Mouse (Mus musculus): Measurements from ENCODE around the gene Necab2. TPM values are rescaled to one million over a fixed set of nuclear protein-coding genes. Genes with fewer than 3 reads are reported as not detected.

Gene Necab2
- 10 to 100 TPM; 19.4 to 20.8 TPM for total RNA-seq (2021)
- long read RNA-seq, experiment 1, transcript Necab2-201 (13 exons, 1,976 nt) = major isoform, 25 of 44 reads
- long read RNA-seq, experiment 1, partial matches to known transcripts = 15 of 44 reads
- long read RNA-seq, experiment 1, other reads (novel, unspliced or antisense) = 4 of 44 reads
- long read RNA-seq, experiment 2, transcript Necab2-201 (13 exons, 1,976 nt) = major isoform, 35 of 81 reads
- long read RNA-seq, experiment 2, partial matches to known transcripts = 36 of 81 reads
- long read RNA-seq, experiment 2, other reads (novel, unspliced or antisense) = 10 of 81 reads

DNA sequence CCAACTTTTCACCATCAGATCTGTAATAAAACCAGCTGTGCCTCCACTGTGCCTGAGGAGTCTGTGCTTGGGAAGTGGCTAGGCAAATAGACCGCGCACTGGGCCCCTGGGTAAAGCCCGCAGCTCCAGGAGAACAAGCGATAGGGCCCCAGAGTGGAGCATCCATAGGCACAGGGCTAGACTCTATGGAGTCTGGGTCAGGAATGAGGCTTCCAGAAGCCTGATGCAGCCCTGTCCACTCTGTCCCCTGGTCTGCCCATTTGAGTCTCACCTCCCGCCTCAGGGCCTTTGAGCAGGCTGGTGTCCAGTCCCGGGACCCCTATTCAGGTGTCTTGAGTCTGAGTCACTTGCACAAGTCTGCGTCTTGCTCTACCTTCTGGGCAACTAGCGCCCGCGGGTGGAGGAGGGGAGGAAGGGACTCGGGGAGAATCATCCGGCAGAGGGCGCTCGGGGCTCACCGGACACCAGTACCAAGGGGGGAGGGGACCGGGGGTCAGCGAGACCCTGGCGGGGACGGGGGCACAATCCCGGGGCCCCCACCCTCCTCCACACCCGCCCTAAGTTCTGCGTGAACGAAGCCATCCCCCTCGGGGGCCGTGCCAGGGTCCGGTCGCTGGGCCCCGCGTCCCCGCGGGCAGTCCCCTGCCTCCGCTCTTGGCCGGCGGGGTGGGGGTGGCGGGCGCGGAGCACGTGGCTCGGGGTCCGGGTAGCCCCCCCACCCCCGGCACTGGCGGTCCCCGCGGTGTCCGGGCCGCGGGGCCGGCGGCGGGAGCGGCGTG lies at the start of gene Necab2:
Gene Necab2, plus strand, starts transcription at position 509 of the 779 bp plus-strand sequence.
- DNase-seq (ENCODE audit: low spot score in 2 of 2) = peak; percentile 84 to 87

- DNase-seq (ENCODE audit: low spot score in 2 of 2) = no peak
Measured at GRCm38 (mm10) chr8:119398558-119398957, 48.0 kb upstream of the Necab2 start.

DNA sequence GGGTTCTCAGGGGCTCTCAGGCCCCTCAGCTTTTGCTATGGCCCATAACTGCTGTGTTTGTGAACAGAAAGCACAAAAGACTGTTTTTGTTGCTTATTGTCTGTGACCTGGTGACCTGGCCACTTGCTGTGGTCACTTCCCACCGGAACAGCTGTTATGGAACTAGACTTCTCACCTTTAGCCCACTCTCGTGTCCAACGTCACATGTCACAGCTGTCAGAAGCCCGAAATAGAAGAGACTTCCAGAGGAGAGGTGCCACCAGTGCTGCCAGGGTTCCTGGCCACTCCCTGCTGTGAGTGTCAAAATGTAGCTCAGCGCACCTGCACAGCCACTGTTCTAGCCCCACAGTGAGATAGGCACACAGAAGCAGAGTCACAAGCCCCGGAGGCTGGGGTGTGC lies 47.3 kb upstream of the Necab2 start:
- DNase-seq (ENCODE audit: low spot score in 2 of 2) = no peak

GRCm38 (mm10) chr8:119400122-119400671 lies 46.3 kb upstream of the Necab2 start:
- no peak for DNase-seq (ENCODE audit: low spot score in 2 of 2)

- DNase-seq (ENCODE audit: low spot score in 2 of 2) = no peak
Measured at GRCm38 (mm10) chr8:119400904-119401303, 45.6 kb upstream of the Necab2 start.

GRCm38 (mm10) chr8:119403912-119404311 lies 42.6 kb upstream of the Necab2 start:
- DNase-seq (ENCODE audit: low spot score in 2 of 2) = no peak

DNA sequence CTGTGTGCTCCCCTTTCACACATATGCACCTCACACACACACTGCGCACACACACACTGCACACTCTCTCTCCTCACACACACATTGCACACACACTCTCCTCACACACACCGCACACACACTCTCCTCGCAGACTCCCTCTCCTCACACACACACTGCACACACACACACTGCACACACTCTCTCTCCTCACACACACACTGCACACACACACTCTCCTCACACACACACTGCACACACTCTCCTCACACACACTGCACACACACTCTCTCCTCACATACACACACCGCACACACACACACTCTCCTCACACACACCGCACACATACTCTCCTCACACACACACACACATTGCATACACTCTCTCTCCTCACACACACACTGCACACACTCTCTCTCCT lies 41.9 kb upstream of the Necab2 start:
- DNase-seq (ENCODE audit: low spot score in 2 of 2) = no peak

DNA sequence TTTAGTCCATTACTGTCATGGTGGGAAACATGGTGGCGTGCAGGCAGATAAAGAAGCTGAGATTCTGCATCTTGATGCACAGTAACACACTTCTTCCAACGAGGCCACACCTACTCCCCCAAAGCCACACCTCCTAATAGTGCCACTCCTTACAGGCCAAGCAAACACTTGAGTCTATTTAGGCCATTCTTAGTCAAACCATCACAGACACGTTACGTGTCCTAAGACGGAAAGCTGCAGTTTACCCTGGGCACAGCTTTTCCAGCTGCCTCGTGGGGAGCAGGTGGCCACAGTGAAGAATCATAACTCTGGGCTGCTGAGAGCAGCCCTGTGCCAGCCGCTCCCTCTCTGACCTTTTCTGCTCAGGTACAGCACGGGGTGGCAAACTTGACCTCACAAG lies 38.2 kb upstream of the Necab2 start:
- DNase-seq (ENCODE audit: low spot score in 2 of 2) = no peak

DNA sequence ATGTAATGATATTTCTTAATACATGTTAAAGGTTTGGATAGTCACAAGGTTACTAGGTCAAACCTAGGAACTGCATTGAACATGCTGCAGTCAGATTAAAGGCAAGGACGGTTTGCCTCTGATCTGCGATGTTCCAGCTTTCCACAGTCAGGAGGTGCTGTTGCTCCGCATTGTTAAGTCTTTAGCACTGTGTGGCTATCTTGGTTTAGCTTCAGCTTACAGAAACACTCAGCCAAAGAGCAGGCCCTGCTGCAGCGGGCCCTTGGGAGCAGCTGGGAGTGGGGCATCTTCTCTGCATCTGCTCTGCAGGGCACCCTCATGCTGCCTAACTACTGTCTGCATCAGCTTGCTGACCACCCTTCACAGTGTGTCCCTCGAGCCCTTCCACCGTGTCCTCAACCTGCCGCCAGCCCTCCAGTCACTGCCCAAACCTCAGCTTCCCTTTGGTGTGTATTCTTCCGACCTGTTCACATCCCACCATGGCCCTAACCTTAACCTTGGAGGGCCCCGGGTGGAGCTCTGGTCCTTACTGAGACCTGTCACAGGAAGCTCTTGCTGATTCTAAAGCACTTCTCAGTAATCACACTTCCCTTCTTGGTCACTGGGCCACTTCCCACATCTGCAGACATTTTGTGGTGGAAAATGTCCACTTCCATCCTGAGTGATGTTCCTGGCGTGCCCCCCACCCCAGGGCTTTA lies 34.3 kb upstream of the Necab2 start:
- no peak for DNase-seq (ENCODE audit: low spot score in 2 of 2)

DNA sequence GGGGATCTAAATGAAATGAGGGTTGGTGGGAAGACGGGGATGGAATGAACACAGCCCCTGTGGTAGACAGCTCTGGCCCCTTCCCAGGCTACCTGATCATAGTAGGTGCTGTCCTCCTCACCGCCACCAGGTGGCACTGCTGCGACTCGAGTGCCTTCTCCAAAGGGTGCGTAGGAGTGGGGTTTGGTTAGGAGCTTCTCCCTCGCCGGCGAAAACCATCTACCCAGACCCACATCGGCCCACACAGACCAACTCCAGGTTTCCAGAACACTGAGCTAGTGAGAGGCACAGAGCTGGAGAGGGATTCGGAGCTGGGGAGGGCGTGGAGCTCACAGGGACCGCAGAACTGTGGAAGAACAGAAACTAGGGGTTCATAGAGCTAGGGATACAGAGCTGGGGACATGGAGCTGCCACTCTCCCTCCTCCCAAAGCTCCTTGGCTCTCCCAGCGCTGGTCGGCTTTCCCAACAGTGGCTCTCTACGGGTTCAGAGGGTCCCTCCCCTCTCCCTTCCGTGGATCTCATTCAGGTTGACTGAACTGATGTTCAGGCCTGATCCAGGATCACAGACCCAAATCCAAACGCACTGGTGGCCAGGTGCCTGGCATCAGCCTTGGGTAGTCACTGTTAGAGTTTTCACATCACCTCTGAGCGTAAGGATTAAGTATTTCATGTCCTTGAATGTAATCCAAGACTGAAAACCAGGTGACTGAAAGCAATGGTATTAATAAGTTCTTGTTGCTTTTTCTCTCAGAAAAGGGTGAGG lies 33.6 kb upstream of the Necab2 start:
- DNase-seq (ENCODE audit: low spot score in 2 of 2) = peak in 1 of 2 experiments; percentile 65

GRCm38 (mm10) chr8:119413605-119414004 lies 32.9 kb upstream of the Necab2 start:
- DNase-seq (ENCODE audit: low spot score in 2 of 2) = no peak

DNA sequence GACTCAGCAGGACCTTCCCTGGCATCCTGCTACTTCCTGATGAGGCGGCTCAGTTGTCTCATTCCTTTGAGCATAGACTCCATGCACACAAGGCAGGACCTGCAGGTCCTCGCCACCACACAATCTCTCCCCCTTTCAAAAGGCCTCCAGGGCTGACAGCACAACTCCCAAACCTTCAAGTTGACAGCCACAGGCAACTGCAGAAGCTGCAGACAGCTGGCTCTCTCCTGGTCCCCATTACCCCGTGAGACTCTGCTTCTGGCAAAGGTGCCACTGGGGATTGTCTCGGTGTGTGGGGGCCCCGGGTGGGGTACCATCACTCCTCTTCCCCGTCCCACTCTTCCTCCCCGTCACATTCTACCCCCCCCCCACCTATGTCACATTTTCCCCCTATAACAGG lies 26.2 kb upstream of the Necab2 start:
- DNase-seq (ENCODE audit: low spot score in 2 of 2) = no peak

DNA sequence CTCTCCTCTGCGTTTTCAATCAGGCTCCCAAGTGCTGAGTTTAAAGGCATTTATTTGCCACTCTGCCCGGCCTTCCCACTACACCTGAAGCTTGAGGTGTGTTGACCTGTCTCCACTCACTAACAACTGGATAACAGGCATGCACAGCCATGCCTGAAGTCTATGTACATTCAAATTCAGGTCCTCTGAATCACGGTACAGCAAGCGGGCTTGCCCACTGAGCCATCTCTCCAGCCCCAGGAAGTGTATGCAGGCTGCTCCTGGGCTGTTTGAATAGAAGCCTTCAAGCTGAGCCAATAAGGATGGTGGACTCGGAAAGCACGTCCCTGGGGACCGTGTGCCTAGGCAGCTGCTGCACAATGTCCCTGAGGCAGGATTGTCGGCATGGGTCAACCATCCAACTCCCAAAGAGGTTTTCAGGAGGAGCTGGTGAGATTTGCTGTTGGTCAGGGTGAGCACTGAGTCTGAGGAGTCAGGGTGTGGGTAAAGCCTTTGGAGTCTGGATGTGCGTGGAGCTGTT lies 24.9 kb upstream of the Necab2 start:
- DNase-seq (ENCODE audit: low spot score in 2 of 2) = no peak

DNA sequence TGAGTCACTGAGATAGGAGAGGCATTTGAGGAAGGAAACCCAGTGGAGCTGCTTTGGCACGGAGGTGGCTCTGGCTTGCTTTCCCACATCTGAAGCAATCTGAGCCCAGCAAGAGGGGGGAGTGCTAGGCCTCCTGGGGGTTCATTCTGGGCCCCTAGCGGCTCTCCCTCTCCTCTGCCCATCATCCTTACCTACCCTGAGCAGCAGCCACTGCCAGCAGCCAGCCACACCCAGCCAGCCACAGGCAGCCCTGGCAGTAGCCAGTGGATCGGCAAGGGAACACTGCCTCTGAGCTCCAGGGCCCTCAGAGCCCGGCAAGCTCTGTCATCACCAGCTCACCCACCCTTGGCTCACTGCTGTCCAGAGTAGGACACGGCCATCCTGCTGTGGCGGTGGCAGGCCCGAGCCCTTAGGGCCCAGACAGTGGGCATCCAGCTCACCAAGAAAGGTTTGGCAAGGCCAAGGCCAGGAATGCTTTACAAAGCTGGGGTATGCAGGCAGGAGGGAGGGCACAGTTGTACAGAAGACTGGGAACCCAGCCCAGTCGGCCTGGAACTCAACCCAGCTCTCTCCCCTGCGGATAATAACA lies 24.3 kb upstream of the Necab2 start:
- no peak for DNase-seq (ENCODE audit: low spot score in 2 of 2)

DNA sequence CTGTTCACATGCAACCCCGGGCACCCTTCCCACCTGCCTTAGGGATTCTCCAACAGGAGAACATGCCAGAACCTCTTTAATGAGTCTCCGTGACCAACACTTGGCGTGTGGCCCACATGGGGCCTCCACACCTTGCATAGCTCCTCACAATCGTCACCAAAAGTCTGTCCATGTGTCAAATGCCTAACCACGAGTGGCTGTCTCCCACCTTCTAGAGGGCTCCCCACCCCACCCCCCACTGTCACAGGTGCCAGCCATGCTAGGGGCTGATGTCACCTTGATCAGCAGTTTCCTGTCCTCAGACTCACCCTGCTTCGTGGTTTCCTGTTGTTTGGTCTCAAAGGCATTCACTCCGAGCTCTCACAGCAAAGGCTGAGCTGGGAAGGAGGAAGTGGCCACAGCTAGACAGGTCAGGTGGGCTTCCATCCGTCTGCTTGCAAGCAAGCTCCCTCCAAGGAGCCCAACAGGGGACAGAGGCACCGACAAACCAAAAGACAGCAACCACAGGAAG lies 22.8 kb upstream of the Necab2 start:
- no peak for DNase-seq (ENCODE audit: low spot score in 2 of 2)

GRCm38 (mm10) chr8:119424199-119424733 lies 22.3 kb upstream of the Necab2 start:
- no peak for DNase-seq (ENCODE audit: low spot score in 2 of 2)

DNA sequence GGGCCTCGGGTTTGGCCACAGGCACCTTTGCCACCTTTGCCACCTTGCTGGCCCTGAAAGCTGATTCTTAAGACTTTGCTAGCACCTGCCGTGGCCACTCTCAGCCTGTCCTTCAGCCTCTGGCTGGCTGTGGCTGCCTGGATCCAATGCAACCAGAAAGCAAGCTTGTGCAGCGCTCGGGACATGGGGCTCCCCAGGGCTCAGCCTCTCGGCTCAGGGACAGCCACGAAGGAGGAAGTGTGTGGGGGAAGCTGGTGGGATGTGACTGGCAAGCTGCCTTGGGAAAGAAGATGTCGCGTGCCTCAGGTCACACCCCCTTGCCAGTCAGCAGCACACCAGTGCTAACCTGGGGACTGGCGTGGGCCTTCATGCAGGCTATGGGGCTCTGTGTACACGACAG lies 21.8 kb upstream of the Necab2 start:
- no peak for DNase-seq (ENCODE audit: low spot score in 2 of 2)

DNA sequence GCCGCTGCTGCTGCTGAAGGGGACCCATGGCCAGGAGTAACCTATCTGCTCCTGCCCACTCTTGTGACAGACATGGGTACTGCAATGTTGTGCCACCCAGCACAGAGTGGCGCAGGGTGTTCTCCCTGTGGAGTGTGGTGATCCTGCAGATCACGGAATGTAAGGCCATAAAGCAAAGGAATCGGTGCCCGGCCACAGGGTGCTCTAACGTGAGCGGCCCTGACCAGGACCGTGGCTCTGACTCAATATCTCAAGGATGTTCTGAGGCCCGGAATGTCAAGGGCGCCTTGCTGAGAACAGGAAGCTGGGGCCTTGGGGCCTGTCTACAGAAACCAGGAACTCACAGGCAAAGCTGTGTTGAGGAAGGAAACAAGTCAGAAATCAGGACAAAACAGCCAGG lies 21.0 kb upstream of the Necab2 start:
- peak in 1 of 2 experiments; percentile 63 for DNase-seq (ENCODE audit: low spot score in 2 of 2)

DNA sequence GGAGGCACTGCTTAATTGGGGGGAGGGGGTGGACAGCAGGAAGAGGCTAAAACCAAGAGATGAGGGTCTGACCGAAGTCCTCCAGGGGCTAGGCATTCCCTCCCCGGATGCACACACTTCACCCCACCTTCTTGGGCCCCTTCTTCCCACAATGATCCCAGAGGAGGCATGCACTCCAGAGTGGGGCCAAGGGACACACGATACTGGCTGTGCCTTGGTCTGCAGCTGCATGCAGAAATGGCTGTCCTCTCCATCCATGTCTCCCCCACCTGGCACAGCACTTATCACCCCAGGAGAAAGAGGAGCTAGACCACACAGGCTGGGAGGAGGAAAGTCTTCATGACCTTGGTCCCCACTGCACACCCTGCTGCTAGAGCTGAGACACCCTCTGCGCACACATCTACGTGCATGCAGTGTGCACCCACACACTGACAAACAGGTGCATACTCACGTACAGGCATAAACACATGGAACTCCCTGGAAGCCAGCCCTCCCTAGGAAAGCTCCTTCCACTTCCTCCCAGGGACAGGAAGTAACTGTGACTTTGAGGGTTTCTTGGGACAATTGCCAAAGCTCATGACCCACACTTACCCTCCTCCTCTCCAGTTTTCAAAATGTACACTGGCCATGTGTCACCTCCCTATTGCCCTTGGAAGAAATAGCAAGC lies 20.3 kb upstream of the Necab2 start:
- DNase-seq (ENCODE audit: low spot score in 2 of 2) = no peak
